Mouse (Mus musculus) heart, embryonic 14.5 days (tissue): Measurements from ENCODE around the gene Gm4450. TPM values are rescaled to one million over a fixed set of nuclear protein-coding genes. Genes with fewer than 3 reads are reported as not detected.
A peak's percentile ranks its signal among the peaks of the same experiment; 100 is the strongest.
"Not testable (repeated sequence)": the region's sequence is repeated elsewhere in the genome, so short reads cannot be mapped to it uniquely, and the experiment has no call there.

ENCODE experiments used
- ATAC-seq: fragments of 200-750 bp; cut with Nextera tagmentation; 2 replicates; pipeline ENCODE4 v1.8.0; 2017; ENCODE audit warnings: low read depth, moderate TSS enrichment; ENCODE audit not compliant: insufficient number of reproducible peaks, insufficient read depth, low FRiP score
- H3K27ac ChIP-seq, 2 experiments: fragments of 200-500 bp in 1 of 2; fragments of 300-500 bp in 1 of 2; sonication (generic) in 1 of 2; replicated peaks in 1 of 2; 2 replicates each; pipeline ENCODE4 v1.5.1; 2012 to 2014; ENCODE audit warnings: low read depth in 2 of 2, low read length in 2 of 2, control low read depth in 1 of 2, mild to moderate bottlenecking in 1 of 2, mixed read lengths in 1 of 2; ENCODE audit not compliant: control insufficient read depth in 1 of 2, insufficient read depth in 1 of 2
- H3K27me3 ChIP-seq: fragments of 300-500 bp; sonication (generic); 2 replicates; pipeline ENCODE4 v1.6.1; 2014; ENCODE audit warnings: mild to moderate bottlenecking, low read length, control low read depth; ENCODE audit not compliant: control insufficient read depth, insufficient read depth
- H3K36me3 ChIP-seq: fragments of 300-500 bp; sonication (generic); 2 replicates; pipeline ENCODE4 v1.6.1; 2014; ENCODE audit warnings: mild to moderate bottlenecking, control low read depth, low read length, mixed read lengths; ENCODE audit not compliant: control insufficient read depth, insufficient read depth
- H3K4me1 ChIP-seq, 2 experiments: fragments of 200-500 bp in 1 of 2; fragments of 300-500 bp in 1 of 2; sonication (generic) in 1 of 2; 2 replicates each; pipeline ENCODE4 v1.6.1; 2012 to 2014; ENCODE audit warnings: low read length in 2 of 2, control low read depth in 1 of 2, mixed read lengths in 1 of 2; ENCODE audit not compliant: control insufficient read depth in 2 of 2, insufficient read depth in 2 of 2
- H3K4me2 ChIP-seq: fragments of 300-500 bp; sonication (generic); 2 replicates; pipeline ENCODE4 v1.6.1; 2014; ENCODE audit warnings: mild to moderate bottlenecking, low read length
- H3K4me3 ChIP-seq, 2 experiments: fragments of 200-500 bp in 1 of 2; fragments of 300-500 bp in 1 of 2; sonication (generic) in 1 of 2; 2 replicates each; pipeline ENCODE4 v1.5.1; 2012 to 2014; ENCODE audit warnings: low read length in 2 of 2, mild to moderate bottlenecking in 2 of 2, control low read depth in 1 of 2, low read depth in 1 of 2, moderate library complexity in 1 of 2; ENCODE audit not compliant: control insufficient read depth in 1 of 2, insufficient read depth in 1 of 2
- H3K9ac ChIP-seq: fragments of 300-500 bp; sonication (generic); 2 replicates; pipeline ENCODE4 v1.6.1; 2014; ENCODE audit warnings: mild to moderate bottlenecking, low read length
- H3K9me3 ChIP-seq: fragments of 300-500 bp; sonication (generic); 2 replicates; pipeline ENCODE4 v1.6.1; 2016; ENCODE audit warnings: low read length, control low read depth; ENCODE audit not compliant: control insufficient read depth
- WGBS: fragments of 180-500 bp; shearing (Covaris S2); extraction: QIAGEN DNeasy Blood & Tissue Kit; methylation state at CpG from one replicate; pipeline ENCODE4 v1.1.7; 2014; 5-methylcytosine and 5-hydroxymethylcytosine counted together
- polyA plus RNA-seq: library from polyadenylated mRNA; unstranded; fragments of >200 nt; fragmentation: Nextera tagmentation; extraction: Ambion mirVana; gene quantifications from 2 replicates; pipeline ENCODE4 v1.2.1, GENCODE M21; 2014

The Gm4450 gene
- polyA plus RNA-seq, 1 experiment from 2014 or later = not detected

- H3K4me1 ChIP-seq, H3K27ac ChIP-seq, H3K4me3 ChIP-seq, H3K9ac ChIP-seq, H3K36me3 ChIP-seq, H3K4me2 ChIP-seq, H3K9me3 ChIP-seq, ATAC-seq, H3K27me3 ChIP-seq: not testable (repeated sequence)
- 85% methylated on average over 5 of the region's 5 CpGs for WGBS
Observed at GRCm38 (mm10) chr3:98453786-98454185, 3.1 kb downstream of the Gm4450 start.

- not testable (repeated sequence) for H3K9me3 ChIP-seq, H3K4me2 ChIP-seq, H3K9ac ChIP-seq, H3K4me1 ChIP-seq, H3K27ac ChIP-seq, H3K4me3 ChIP-seq, ATAC-seq, H3K36me3 ChIP-seq, H3K27me3 ChIP-seq
- WGBS = 40% methylated on average over 1 of the region's 1 CpGs
Observed at GRCm38 (mm10) chr3:98443924-98444323, 13.0 kb downstream of the Gm4450 start.

- H3K4me2 ChIP-seq, H3K9me3 ChIP-seq, ATAC-seq, H3K27me3 ChIP-seq, H3K27ac ChIP-seq, H3K9ac ChIP-seq, H3K36me3 ChIP-seq, H3K4me1 ChIP-seq, H3K4me3 ChIP-seq: not testable (repeated sequence)
- WGBS = 3% methylated on average over 3 of the region's 3 CpGs
Observed at GRCm38 (mm10) chr3:98443149-98443779, 13.7 kb downstream of the Gm4450 start.

GRCm38 (mm10) chr3:98442245-98442644, 14.7 kb downstream of the Gm4450 start:
- not testable (repeated sequence) for ATAC-seq, H3K27ac ChIP-seq, H3K27me3 ChIP-seq, H3K4me2 ChIP-seq, H3K9me3 ChIP-seq, H3K4me1 ChIP-seq, H3K4me3 ChIP-seq, H3K36me3 ChIP-seq, H3K9ac ChIP-seq
- 34% methylated on average over 3 of the region's 3 CpGs for WGBS

- ATAC-seq = no peak
- WGBS = 85% methylated on average over 1 of the region's 1 CpGs
- H3K27me3 ChIP-seq = no peaks in the 10 kb centered on the region
- H3K9me3 ChIP-seq = no peaks in the 10 kb centered on the region
- no peak overlapping the region for H3K27ac ChIP-seq
- H3K4me2 ChIP-seq = no peak overlapping the region
- H3K9ac ChIP-seq = no peak overlapping the region
- no peaks in the 10 kb centered on the region for H3K4me1 ChIP-seq
- H3K36me3 ChIP-seq = no peaks in the 10 kb centered on the region
- H3K4me3 ChIP-seq = no peak overlapping the region
Observed at GRCm38 (mm10) chr3:98435030-98435429, 21.9 kb downstream of the Gm4450 start.

- Histone ChIP-seq H3K9me3 (no peaks in the 10 kb centered on the region), H3K4me3 (no peak overlapping the region), H3K4me1 (no peaks in the 10 kb centered on the region), H3K9ac (no peak overlapping the region), H3K27ac (no peak overlapping the region), H3K36me3 (no peaks in the 10 kb centered on the region), H3K4me2 (no peak overlapping the region), H3K27me3 (no peaks in the 10 kb centered on the region)
- 33% methylated on average over 1 of the region's 1 CpGs for WGBS
- no peak for ATAC-seq
Observed at GRCm38 (mm10) chr3:98434088-98434816, 22.7 kb downstream of the Gm4450 start.

GRCm38 (mm10) chr3:98428928-98429525, 27.9 kb downstream of the Gm4450 start:
- no peaks in the 10 kb centered on the region for H3K9me3 ChIP-seq
- peaks cover 8 to 16% of the 10 kb centered on the region in 2 experiments for H3K4me1 ChIP-seq
- 37% methylated on average over 8 of the region's 8 CpGs for WGBS
- H3K36me3 ChIP-seq = peaks cover 10% of the 10 kb centered on the region
- no peak for ATAC-seq
- H3K4me2 ChIP-seq = peak overlapping the region; percentile 99
- no peak overlapping the region for H3K27ac ChIP-seq
- 0 out of 4 replicates have a peak overlapping the region, but pooled peaks of 1 of the 2 experiments have one; percentile 59 for H3K4me3 ChIP-seq
- H3K9ac ChIP-seq = no peak overlapping the region
- peaks cover 8% of the 10 kb centered on the region for H3K27me3 ChIP-seq
